Mouse (Mus musculus) liver, embryonic 15.5 days (tissue): ENCODE results near the gene Ano1. TPM values are rescaled to one million over a fixed set of nuclear protein-coding genes. Genes with fewer than 3 reads are reported as not detected.

ENCODE experiments used
- ATAC-seq: fragments of 200-750 bp; cut with Nextera tagmentation; 2 replicates; pipeline ENCODE4 v1.8.0; 2017; ENCODE audit warnings: moderate number of reproducible peaks, mild to moderate bottlenecking, moderate library complexity; ENCODE audit not compliant: insufficient read depth
- H3K27ac ChIP-seq: fragments of 300-500 bp; sonication (generic); replicated peaks from 2 replicates; pipeline ENCODE4 v1.5.1; 2015; ENCODE audit warnings: mild to moderate bottlenecking, inconsistent platforms
- H3K27me3 ChIP-seq: fragments of 300-500 bp; sonication (generic); 2 replicates; pipeline ENCODE4 v1.6.1; 2015; ENCODE audit warnings: mild to moderate bottlenecking, inconsistent platforms
- H3K36me3 ChIP-seq: fragments of 300-500 bp; sonication (generic); replicated peaks from 2 replicates; pipeline ENCODE4 v1.6.1; 2015; ENCODE audit warnings: moderate library complexity, mild to moderate bottlenecking, inconsistent platforms
- H3K4me1 ChIP-seq: fragments of 300-500 bp; sonication (generic); replicated peaks from 2 replicates; pipeline ENCODE4 v1.6.1; 2015; ENCODE audit warnings: inconsistent platforms
- H3K4me2 ChIP-seq: fragments of 300-500 bp; sonication (generic); 2 replicates; pipeline ENCODE4 v1.6.1; 2015; ENCODE audit warnings: moderate library complexity, mild to moderate bottlenecking, inconsistent platforms
- H3K4me3 ChIP-seq: fragments of 300-500 bp; sonication (generic); replicated peaks from 2 replicates; pipeline ENCODE4 v1.5.1; 2015; ENCODE audit warnings: mild to moderate bottlenecking, inconsistent platforms
- H3K9ac ChIP-seq: fragments of 300-500 bp; sonication (generic); 2 replicates; pipeline ENCODE4 v1.6.1; 2015; ENCODE audit warnings: moderate library complexity, mild to moderate bottlenecking, inconsistent platforms
- H3K9me3 ChIP-seq: fragments of 300-500 bp; sonication (generic); replicated peaks from 2 replicates; pipeline ENCODE4 v1.6.1; 2016; ENCODE audit warnings: inconsistent platforms
- WGBS: fragments of 180-500 bp; shearing (Covaris S2); methylation state at CpG from one replicate; pipeline ENCODE4 v1.1.7; 2015; ENCODE audit warnings: mixed read lengths; ENCODE audit not compliant: insufficient replicate concordance; 5-methylcytosine and 5-hydroxymethylcytosine counted together
- polyA plus RNA-seq: library from polyadenylated mRNA; unstranded; fragments of >200 nt; fragmentation: Nextera tagmentation; extraction: Ambion mirVana; gene quantifications from 2 replicates; pipeline ENCODE4 v1.2.1, GENCODE M21; 2015

Gene Ano1
- polyA plus RNA-seq, 1 experiment from 2014 or later: 1.4 TPM

DNA sequence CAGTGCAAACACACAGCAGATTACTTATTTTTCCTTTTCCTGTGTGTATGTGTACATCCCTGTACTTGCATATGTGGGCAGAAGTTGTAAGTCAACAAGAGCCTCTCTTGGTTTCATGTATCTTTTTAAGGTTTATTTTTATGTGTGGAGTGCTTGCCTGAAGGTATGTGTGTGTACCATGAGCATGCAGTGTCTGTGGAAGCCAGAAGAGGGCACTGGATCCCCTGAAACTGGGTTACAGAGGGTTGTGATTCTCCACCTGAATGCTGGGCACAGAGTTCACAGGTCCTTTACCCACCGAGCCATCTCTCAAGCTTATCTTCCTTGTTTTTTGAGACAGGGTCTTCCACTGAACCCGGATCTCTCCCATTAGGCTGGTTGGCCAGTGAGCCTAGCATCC, 81.9 kb downstream of the Ano1 start:
- H3K4me1 ChIP-seq: 0 out of 2 replicates have a peak, but pooled peaks cover 4% of the 10 kb centered on the region
- H3K4me3 ChIP-seq: no peak overlapping the region
- 75% methylated on average over 2 of the region's 2 CpGs for WGBS
- H3K9ac ChIP-seq: no peak overlapping the region
- H3K27ac ChIP-seq: no peak overlapping the region
- no peaks in the 10 kb centered on the region for H3K36me3 ChIP-seq
- H3K27me3 ChIP-seq: no peaks in the 10 kb centered on the region; the same call in 1 of the 2 replicates
- H3K9me3 ChIP-seq: no peaks in the 10 kb centered on the region
- ATAC-seq: no peak
- no peak overlapping the region for H3K4me2 ChIP-seq

DNA sequence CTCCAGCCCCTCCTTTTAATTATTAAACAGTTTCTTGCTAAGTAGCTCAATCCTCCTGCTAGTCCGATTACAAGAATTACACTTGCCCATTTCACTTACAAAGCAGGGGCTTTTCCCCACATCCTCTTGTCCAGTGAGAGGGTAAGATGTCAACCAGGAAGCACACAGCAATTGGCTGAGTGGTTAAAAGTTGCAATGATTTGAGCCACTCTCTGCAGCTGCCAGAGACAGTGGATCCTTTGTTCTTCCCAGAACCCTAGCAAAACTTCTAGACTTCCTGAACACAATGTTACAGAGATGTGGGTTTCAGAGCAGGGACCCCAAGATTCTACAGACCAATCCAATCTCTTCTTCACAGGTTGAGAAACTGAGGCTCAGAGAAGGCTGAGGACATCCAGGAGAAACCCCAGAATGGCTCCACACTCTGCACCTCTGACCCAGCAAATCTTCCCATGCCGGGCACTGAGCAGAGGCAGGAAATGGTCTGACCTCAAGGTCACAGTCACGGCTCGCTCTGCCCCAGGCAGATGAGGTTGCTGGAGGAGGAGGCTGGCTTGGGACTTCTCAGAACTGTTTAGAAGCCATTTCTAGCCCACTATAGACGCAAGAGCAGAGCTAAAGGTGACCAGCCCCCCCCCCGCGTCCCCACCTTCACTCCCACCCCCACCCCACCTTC, 83.0 kb downstream of the Ano1 start:
- Histone ChIP-seq H3K27me3 (no peaks in the 10 kb centered on the region; the same call in 1 of the 2 replicates), H3K27ac (no peak overlapping the region), H3K9me3 (no peaks in the 10 kb centered on the region), H3K4me3 (no peak overlapping the region), H3K36me3 (no peaks in the 10 kb centered on the region), H3K9ac (no peak overlapping the region), H3K4me2 (no peak overlapping the region), H3K4me1 (0 out of 2 replicates have a peak, but pooled peaks cover 4% of the 10 kb centered on the region)
- 25% methylated on average over 7 of the region's 7 CpGs for WGBS
- no peak for ATAC-seq

DNA sequence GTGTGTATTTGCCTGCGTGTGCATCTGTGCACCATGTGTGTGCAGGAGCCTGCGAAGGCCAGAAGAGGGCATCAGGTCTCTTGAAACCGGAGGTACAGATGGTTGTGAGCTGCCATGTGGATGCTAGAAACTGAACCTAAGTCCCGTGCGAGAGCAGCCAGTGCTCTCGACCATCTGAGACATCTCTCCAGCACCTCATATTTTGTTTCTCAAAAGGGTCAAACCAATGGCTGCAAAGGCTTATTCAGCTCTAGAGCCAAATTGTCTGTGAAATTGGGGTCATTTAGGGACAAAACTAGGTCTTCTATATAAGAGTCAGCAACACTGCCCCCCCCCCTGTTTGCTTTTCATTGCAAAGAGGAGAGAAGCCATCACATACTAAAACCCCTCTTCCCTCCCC, 84.7 kb downstream of the Ano1 start:
- H3K9ac ChIP-seq: no peak overlapping the region
- no peaks in the 10 kb centered on the region for H3K9me3 ChIP-seq
- H3K4me3 ChIP-seq: no peak overlapping the region
- no peaks in the 10 kb centered on the region for H3K36me3 ChIP-seq
- H3K27ac ChIP-seq: no peak overlapping the region
- no peak overlapping the region for H3K4me2 ChIP-seq
- 63% methylated on average over 6 of the region's 6 CpGs for WGBS
- peaks cover 2% of the 10 kb centered on the region for H3K27me3 ChIP-seq
- H3K4me1 ChIP-seq: 0 out of 2 replicates have a peak, but pooled peaks cover 4% of the 10 kb centered on the region
- ATAC-seq: no peak

DNA sequence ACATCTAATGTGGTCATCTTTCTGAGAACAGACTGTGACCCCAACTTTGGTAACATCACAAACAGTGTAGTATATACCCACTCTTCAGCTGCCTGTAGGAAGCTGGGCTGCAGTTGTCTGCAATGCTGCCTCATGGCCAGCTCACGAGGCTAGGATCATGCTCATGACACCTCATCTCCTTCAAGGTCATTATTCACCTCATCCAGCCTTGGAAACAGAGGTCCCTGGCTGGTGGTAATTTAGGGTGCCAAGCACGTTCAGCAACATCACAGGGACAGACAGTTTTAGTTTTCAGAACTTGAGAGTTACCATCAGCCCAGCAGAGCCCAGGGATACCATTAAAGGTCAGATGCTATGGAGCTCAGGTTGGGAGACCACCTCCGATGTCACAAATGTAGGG, 86.2 kb downstream of the Ano1 start:
- 49% methylated on average over 3 of the region's 3 CpGs for WGBS
- no peaks in the 10 kb centered on the region for H3K36me3 ChIP-seq
- H3K4me2 ChIP-seq: no peak overlapping the region
- no peak overlapping the region for H3K4me3 ChIP-seq
- no peak overlapping the region for H3K9ac ChIP-seq
- H3K27me3 ChIP-seq: peaks cover 3% of the 10 kb centered on the region
- 0 out of 2 replicates have a peak, but pooled peaks cover 4% of the 10 kb centered on the region for H3K4me1 ChIP-seq
- no peak for ATAC-seq
- no peaks in the 10 kb centered on the region for H3K9me3 ChIP-seq
- no peak overlapping the region for H3K27ac ChIP-seq

GRCm38 (mm10) chr7:144663566-144663965, 88.2 kb downstream of the Ano1 start:
- WGBS: 54% methylated on average over 6 of the region's 6 CpGs
- Histone ChIP-seq H3K27me3 (peaks cover 3% of the 10 kb centered on the region), H3K4me3 (no peak overlapping the region), H3K4me1 (no peaks in the 10 kb centered on the region), H3K9me3 (no peaks in the 10 kb centered on the region), H3K9ac (no peak overlapping the region), H3K27ac (no peak overlapping the region), H3K36me3 (no peaks in the 10 kb centered on the region), H3K4me2 (no peak overlapping the region)
- no peak for ATAC-seq

GRCm38 (mm10) chr7:144656261-144656967, 95.4 kb downstream of the Ano1 start:
- Histone ChIP-seq H3K4me3 (no peak overlapping the region), H3K9ac (no peak overlapping the region), H3K4me1 (no peaks in the 10 kb centered on the region), H3K9me3 (no peaks in the 10 kb centered on the region), H3K27ac (no peak overlapping the region), H3K27me3 (no peaks in the 10 kb centered on the region), H3K36me3 (no peaks in the 10 kb centered on the region), H3K4me2 (no peak overlapping the region)
- 79% methylated on average over 9 of the region's 9 CpGs for WGBS
- ATAC-seq: no peak

DNA sequence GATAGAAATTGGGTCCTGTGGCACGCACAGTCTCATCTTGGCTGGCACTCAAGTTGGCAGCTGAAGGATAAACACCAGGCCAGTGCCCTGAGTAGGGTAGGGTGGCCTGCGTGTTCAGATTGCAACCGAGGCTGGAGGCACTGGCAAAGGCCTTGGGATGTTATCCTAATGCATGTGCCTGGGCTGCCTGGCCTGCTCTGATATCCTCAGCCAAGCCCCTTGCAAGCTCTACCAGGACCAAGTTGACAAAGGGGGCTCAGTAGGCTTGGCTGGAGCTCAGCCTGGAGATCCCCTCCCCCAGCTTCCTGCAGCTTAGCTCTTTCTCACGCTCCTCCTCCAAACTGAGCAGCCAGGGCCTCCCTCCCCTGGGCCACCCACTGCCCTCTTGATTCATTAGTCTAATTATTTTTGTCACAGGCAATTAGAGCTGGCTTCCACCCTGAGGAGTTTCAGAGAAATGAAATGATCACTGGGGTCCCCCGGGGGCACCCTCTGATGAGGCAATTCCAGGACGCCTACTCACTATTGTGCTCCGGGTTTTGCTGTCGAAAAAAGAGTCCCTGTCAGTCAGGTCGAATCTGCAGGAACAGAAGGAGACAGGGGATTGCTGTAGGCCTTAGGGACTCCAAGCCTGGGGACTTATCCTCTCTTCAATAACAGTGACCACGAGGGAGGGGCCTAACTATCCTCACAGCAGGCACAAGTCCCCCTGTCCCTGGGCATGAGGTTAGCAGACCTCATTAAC, 97.9 kb downstream of the Ano1 start:
- H3K27me3 ChIP-seq: no peaks in the 10 kb centered on the region
- no peaks in the 10 kb centered on the region for H3K9me3 ChIP-seq
- ATAC-seq: no peak
- no peak overlapping the region for H3K4me3 ChIP-seq
- no peaks in the 10 kb centered on the region for H3K36me3 ChIP-seq
- no peak overlapping the region for H3K4me2 ChIP-seq
- no peak overlapping the region for H3K9ac ChIP-seq
- H3K27ac ChIP-seq: no peak overlapping the region
- no peaks in the 10 kb centered on the region for H3K4me1 ChIP-seq
- 39% methylated on average over 10 of the region's 10 CpGs for WGBS

DNA sequence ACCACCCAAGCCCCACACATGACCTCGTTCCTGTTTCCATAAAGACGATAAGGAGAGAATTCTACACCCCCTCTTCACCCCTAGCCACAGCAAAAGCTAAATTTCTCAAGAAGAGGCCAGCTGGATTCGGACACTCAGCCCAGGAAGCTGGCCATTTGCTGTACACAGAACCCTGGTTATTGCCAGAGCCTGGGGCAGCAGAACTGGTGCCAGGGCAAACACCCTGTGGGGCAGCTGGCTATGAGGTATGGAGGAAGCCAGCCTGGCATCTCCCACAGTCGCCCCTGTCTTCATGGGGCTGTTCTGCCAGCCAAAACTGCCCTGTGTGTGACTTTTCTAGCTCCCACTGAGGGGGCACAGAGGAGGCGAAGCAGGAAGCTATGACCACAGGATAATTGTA, 104.2 kb downstream of the Ano1 start:
- no peak overlapping the region for H3K4me2 ChIP-seq
- no peaks in the 10 kb centered on the region for H3K36me3 ChIP-seq
- no peak overlapping the region for H3K27ac ChIP-seq
- no peak overlapping the region for H3K9ac ChIP-seq
- no peaks in the 10 kb centered on the region for H3K4me1 ChIP-seq
- H3K27me3 ChIP-seq: no peaks in the 10 kb centered on the region
- whole genome bisulfite sequencing: 48% methylated on average over 5 of the region's 5 CpGs
- no peak for ATAC-seq
- H3K4me3 ChIP-seq: no peak overlapping the region
- no peaks in the 10 kb centered on the region for H3K9me3 ChIP-seq

GRCm38 (mm10) chr7:144640817-144641216, 111.0 kb downstream of the Ano1 start:
- no peak for ATAC-seq
- no peaks in the 10 kb centered on the region for H3K9me3 ChIP-seq
- no peak overlapping the region for H3K4me2 ChIP-seq
- H3K27me3 ChIP-seq: no peaks in the 10 kb centered on the region
- no peak overlapping the region for H3K27ac ChIP-seq
- WGBS: 69% methylated on average over 1 of the region's 1 CpGs
- H3K4me3 ChIP-seq: no peak overlapping the region
- no peaks in the 10 kb centered on the region for H3K4me1 ChIP-seq
- no peak overlapping the region for H3K9ac ChIP-seq
- H3K36me3 ChIP-seq: no peaks in the 10 kb centered on the region

DNA sequence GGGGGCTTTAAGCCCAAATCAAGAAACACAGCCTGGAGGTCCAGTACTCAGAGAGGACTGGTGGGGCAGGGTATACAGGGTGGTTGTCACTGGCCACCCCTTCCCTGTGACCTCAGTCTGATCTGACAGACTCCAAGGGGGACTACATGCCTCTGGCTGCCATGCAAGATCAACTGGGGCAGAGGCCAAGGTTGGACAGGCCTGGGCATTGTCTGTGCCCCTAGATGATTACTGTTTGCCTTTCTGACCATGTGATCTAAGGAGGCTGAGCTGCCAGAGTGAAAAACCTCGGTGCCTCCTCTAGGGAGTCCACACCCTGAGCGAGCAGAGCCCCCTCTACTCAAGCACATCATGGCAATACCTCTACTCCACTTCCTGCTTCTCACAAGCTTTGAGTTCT, 115.8 kb downstream of the Ano1 start:
- Histone ChIP-seq H3K27ac (no peak overlapping the region), H3K4me2 (no peak overlapping the region), H3K27me3 (no peaks in the 10 kb centered on the region), H3K9me3 (no peaks in the 10 kb centered on the region), H3K36me3 (no peaks in the 10 kb centered on the region), H3K4me3 (no peak overlapping the region), H3K4me1 (no peaks in the 10 kb centered on the region), H3K9ac (no peak overlapping the region)
- 39% methylated on average over 2 of the region's 2 CpGs for WGBS
- no peak for ATAC-seq

DNA sequence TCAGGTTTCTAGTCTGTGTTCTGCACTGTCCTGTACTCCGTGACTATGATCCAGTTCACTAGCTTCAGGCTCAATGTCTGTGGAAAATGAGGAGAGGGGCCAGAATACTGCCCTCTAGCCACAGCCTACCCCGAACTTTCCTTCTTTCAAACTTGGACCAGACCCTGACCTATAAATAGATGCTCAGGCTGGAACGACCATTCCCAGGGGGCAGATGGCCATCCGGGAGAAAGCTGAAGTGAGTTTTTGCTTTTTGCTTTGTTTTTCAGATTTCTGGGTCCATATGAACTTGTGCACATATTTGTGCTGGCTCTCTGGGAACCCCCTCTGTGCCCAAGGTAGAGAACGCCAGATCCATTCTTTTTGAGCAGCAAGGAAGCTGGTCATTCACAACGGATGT, 116.9 kb downstream of the Ano1 start:
- no peak overlapping the region for H3K4me2 ChIP-seq
- H3K9ac ChIP-seq: no peak overlapping the region
- H3K4me3 ChIP-seq: no peak overlapping the region
- H3K9me3 ChIP-seq: no peaks in the 10 kb centered on the region
- H3K27me3 ChIP-seq: no peaks in the 10 kb centered on the region
- WGBS: 57% methylated on average over 6 of the region's 6 CpGs
- no peak overlapping the region for H3K27ac ChIP-seq
- H3K36me3 ChIP-seq: no peaks in the 10 kb centered on the region
- H3K4me1 ChIP-seq: no peaks in the 10 kb centered on the region
- no peak for ATAC-seq
